Mouse (Mus musculus) liver, embryonic 14.5 days (tissue): ENCODE data around the gene Col23a1. TPM values are rescaled to one million over a fixed set of nuclear protein-coding genes. Genes with fewer than 3 reads are reported as not detected.

Experiments
- ATAC-seq: fragments of 200-750 bp; cut with Nextera tagmentation; 2 replicates; pipeline ENCODE4 v1.8.0; 2017; ENCODE audit warnings: moderate number of reproducible peaks, mild to moderate bottlenecking, moderate library complexity; ENCODE audit not compliant: insufficient read depth
- DNase-seq, 3 experiments: peaks; one replicate each; pipeline ENCODE4 v3.0.0-alpha.2; 2012 to 2013; ENCODE audit warnings: low read depth in 3 of 3, low spot score in 3 of 3
- H3K27ac ChIP-seq: fragments of 300-500 bp; sonication (generic); 2 replicates; pipeline ENCODE4 v1.5.1; 2014; ENCODE audit warnings: moderate library complexity, mild to moderate bottlenecking, control low read depth, inconsistent platforms
- H3K27me3 ChIP-seq: fragments of 300-500 bp; sonication (generic); 2 replicates; pipeline ENCODE4 v1.6.1; 2014; ENCODE audit warnings: mild to moderate bottlenecking, low read length, moderate library complexity; ENCODE audit not compliant: control insufficient read depth, insufficient read depth
- H3K36me3 ChIP-seq: fragments of 300-500 bp; sonication (generic); replicated peaks from 2 replicates; pipeline ENCODE4 v1.6.1; 2014; ENCODE audit warnings: low read depth; ENCODE audit not compliant: control insufficient read depth, insufficient read depth
- H3K4me1 ChIP-seq, 2 experiments: fragments of 200-500 bp in 1 of 2; fragments of 300-500 bp in 1 of 2; sonication (generic) in 1 of 2; replicated peaks; 2 replicates each; pipeline ENCODE4 v1.6.1; 2012 to 2014; ENCODE audit warnings: antibody characterized with exemption in 1 of 2, inconsistent platforms in 1 of 2, low read length in 1 of 2; ENCODE audit not compliant: control insufficient read depth in 2 of 2, insufficient read depth in 2 of 2
- H3K4me2 ChIP-seq: fragments of 300-500 bp; sonication (generic); 2 replicates; pipeline ENCODE4 v1.6.1; 2014; ENCODE audit warnings: low read depth, mild to moderate bottlenecking, control low read depth, moderate library complexity
- H3K4me3 ChIP-seq, 2 experiments: fragments of 200-500 bp in 1 of 2; fragments of 300-500 bp in 1 of 2; sonication (generic) in 1 of 2; 2 replicates each; pipeline ENCODE4 v1.5.1; 2012 to 2014; ENCODE audit warnings: low read depth in 2 of 2, low read length in 2 of 2, mild to moderate bottlenecking in 2 of 2, control low read depth in 1 of 2, inconsistent platforms in 1 of 2, moderate library complexity in 1 of 2; ENCODE audit not compliant: insufficient read depth in 1 of 2
- H3K9ac ChIP-seq: fragments of 300-500 bp; sonication (generic); replicated peaks from 2 replicates; pipeline ENCODE4 v1.6.1; 2014; ENCODE audit warnings: mild to moderate bottlenecking, control low read depth, moderate library complexity
- H3K9me3 ChIP-seq: fragments of 300-500 bp; sonication (generic); 2 replicates; pipeline ENCODE4 v1.6.1; 2016; ENCODE audit warnings: low read length, mixed read lengths; ENCODE audit not compliant: control insufficient read depth
- CTCF ChIP-seq: IDR thresholded peaks from 2 replicates; pipeline ENCODE4 v1.5.1; 2016; ENCODE audit warnings: antibody characterized with exemption, low read depth, control low read depth
- EP300 ChIP-seq: IDR thresholded peaks from 2 replicates; pipeline ENCODE4 v1.6.1; 2016; ENCODE audit warnings: antibody characterized with exemption, low read depth
- WGBS: fragments of 180-500 bp; shearing (Covaris S2); extraction: QIAGEN DNeasy Blood & Tissue Kit; methylation state at CpG from one replicate; pipeline ENCODE4 v1.1.7; 2014; ENCODE audit not compliant: insufficient replicate concordance; 5-methylcytosine and 5-hydroxymethylcytosine counted together
- polyA plus RNA-seq, 2 experiments: library from polyadenylated mRNA; depleted of rRNA in 1 of 2; stranded (reverse) in 1 of 2; unstranded in 1 of 2; fragments of >200 nt; fragmentation: Nextera tagmentation in 1 of 2; extraction: Ambion mirVana in 1 of 2; gene quantifications; 2 replicates each; pipeline versions ENCODE4 v1.2.1 to v1.2.3; 2012 to 2014

Col23a1 gene
- polyA plus RNA-seq, 2 experiments: 0.11 to 0.19 TPM

DNA sequence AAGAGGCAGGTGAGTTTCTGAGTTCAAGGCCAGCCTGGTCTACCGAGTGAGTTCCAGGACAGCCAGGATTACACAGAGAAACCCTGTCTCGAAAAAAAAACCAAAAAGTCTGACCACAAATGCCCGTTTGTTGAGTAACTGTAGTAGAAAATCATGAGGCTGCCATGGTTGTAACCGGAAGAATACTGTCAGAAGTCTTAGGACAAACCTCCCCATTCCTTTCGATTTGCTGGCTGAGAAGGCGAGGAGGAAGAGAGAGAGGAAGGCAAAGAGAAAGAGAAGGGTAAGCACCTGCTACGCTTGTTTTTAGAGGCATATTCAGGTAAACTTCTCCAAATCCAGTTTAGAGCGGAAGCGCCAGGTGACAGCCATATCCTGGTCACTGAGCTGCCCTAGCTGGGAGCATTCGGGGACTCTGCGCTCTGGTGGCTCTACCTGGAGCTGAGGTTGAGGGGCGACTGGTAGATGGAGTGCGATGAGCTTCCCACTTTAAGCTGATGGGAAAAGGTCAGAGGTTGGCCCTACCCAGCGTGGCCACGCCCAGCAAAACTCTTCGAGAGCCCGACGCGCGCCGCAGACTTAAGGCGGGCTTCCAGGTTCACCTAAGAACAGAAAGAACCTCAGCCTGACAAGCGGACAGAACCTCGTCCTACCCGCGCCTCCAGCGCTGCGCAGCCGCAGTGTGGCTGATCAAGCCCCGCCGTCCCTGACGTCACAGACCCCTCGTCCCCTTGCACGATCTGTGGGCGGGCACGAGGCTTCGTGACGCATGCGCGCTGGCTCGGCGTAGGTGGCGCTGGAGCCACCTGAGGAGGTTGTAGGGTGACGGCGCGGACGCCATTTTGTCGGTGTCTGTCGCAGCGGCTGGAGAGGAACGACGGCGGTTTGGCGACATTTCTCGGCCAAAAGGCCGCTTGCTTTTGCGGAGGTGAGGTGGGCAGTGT is 27.1 kb upstream of the Col23a1 start, which contains the start of gene BC049762:
Gene BC049762, minus strand, starts transcription at position 705 of the 944 bp plus-strand sequence.
- peak within 1 kb of the TSS; percentile 95 for H3K27ac ChIP-seq
- peak within 1 kb of the TSS; percentile 76 to 80 for H3K4me3 ChIP-seq
- DNase-seq (peak; percentile 96 to 98 (median 97)), ATAC-seq (peak; percentile 97)
- peak within 1 kb of the TSS; percentile 99 for H3K4me2 ChIP-seq
- H3K9me3 ChIP-seq: no peaks in the 10 kb centered on the region
- TF ChIP-seq EP300: no peak
- TF ChIP-seq CTCF: peak; percentile 69
- peaks cover 14% of the 10 kb centered on the region for H3K36me3 ChIP-seq
- H3K27me3 ChIP-seq: no peaks in the 10 kb centered on the region; the same call in 1 of the 2 replicates
- peak within 1 kb of the TSS; percentile 92 for H3K9ac ChIP-seq
- WGBS: 5% methylated on average over 57 of the region's 57 CpGs
- H3K4me1 ChIP-seq: peaks cover 17 to 24% of the 10 kb centered on the region in 2 experiments

DNA sequence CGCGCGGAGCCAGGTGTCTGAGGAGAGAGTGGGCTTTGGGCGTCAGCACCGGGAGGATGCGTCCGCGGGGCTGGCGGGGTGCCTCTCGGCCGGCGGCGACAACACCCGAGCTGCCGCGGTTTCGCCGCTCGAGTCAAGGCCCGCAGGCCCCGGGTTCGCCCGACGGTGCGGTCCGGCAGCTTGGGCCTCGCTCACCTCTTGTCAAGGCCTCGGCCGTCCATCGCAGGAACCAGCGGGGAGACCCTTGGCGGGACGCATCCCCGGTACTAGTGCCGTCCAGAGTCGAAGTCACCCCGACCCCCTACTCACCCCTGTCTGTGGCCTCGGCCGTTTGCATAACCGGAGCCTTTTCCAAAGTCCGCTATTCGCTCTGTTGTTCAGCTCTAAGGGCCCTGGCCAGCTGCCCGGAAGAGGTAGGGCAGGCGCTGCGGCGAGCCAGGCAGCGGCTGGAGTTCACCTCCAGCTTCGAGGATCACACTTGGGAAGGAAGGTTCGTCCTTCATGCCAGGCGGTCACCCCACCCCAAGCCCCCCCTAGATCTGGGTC is 26.4 kb upstream of the Col23a1 start:
- H3K27ac ChIP-seq: peak overlapping the region; percentile 63
- H3K27me3 ChIP-seq: no peaks in the 10 kb centered on the region; the same call in 1 of the 2 replicates
- under 1% methylated on average over 43 of the region's 50 CpGs for WGBS
- H3K36me3 ChIP-seq: peaks cover 17% of the 10 kb centered on the region
- H3K4me2 ChIP-seq: peak overlapping the region; percentile 99
- peak in 1 of 3 experiments; percentile 30 for DNase-seq
- peak overlapping the region; percentile 76 to 80 for H3K4me3 ChIP-seq
- no peak for TF ChIP-seq CTCF
- TF ChIP-seq EP300: no peak
- peaks cover 17 to 24% of the 10 kb centered on the region in 2 experiments for H3K4me1 ChIP-seq
- H3K9me3 ChIP-seq: no peaks in the 10 kb centered on the region
- H3K9ac ChIP-seq: peak overlapping the region; percentile 92
- ATAC-seq: peak; percentile 60

DNA sequence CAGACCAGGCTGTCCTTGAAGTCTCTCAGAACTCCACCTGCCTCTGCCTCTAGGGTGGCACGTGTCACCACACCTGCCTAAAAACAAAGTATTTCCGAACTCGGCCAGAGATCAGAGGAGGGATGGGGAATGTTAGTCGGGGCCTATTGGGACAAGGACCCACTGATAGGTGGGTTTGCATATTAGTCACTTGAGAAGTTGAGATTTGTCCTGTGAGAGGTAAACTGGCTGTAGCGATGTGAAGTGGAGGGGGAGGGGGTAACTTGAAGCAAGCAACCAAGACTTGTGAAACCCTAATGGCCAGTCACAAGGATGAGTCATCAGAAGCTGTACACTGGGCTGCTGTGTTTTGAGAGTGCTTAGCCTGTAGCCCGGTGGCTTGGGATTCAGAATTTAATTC is 25.4 kb upstream of the Col23a1 start:
- TF ChIP-seq CTCF (peak; percentile 9; the same call in 1 of the 2 replicates), EP300 (no peak)
- DNase-seq (peak; percentile 51 to 62 (median 52)), ATAC-seq (no peak)
- peaks cover 17 to 24% of the 10 kb centered on the region in 2 experiments for H3K4me1 ChIP-seq
- no peaks in the 10 kb centered on the region for H3K9me3 ChIP-seq
- H3K4me3 ChIP-seq: peak overlapping the region; percentile 76 to 80
- 3% methylated on average over 6 of the region's 6 CpGs for WGBS
- peak overlapping the region; percentile 92 for H3K9ac ChIP-seq
- no peaks in the 10 kb centered on the region; the same call in 1 of the 2 replicates for H3K27me3 ChIP-seq
- H3K27ac ChIP-seq: peak overlapping the region; percentile 65
- peak overlapping the region; percentile 99 for H3K4me2 ChIP-seq
- H3K36me3 ChIP-seq: peaks cover 23% of the 10 kb centered on the region

DNA sequence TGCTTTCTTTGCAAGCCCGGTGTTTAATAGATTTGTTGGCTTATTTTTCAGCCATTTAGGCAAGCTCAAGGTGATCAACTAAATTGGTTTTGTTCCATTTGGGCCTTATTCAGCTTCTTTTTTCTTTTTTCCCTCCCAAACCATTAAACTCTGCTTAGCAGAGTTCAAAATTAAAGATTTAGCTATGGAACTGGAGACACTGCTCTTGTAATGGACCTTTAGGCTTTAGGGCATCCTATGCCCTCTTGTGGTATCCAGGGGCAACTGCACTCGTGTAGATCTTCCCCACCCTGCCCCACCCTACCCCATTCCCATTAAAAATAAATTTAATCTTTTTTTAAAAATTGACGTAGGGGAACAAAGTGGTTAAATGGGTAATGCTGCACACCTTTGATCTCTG is 24.4 kb upstream of the Col23a1 start:
- Histone ChIP-seq H3K9ac (peak overlapping the region; percentile 92), H3K4me3 (peak overlapping the region; percentile 76 to 80; a peak in 2 of 4 replicates), H3K36me3 (peaks cover 32% of the 10 kb centered on the region), H3K27me3 (no peaks in the 10 kb centered on the region; the same call in 1 of the 2 replicates), H3K4me1 (peaks cover 17 to 24% of the 10 kb centered on the region in 2 experiments), H3K9me3 (no peaks in the 10 kb centered on the region), H3K4me2 (peak overlapping the region; percentile 99), H3K27ac (peak overlapping the region; percentile 65; the same call in 1 of the 2 replicates)
- 48% methylated on average over 3 of the region's 3 CpGs for WGBS
- ATAC-seq (no peak), DNase-seq (peak in 1 of 3 experiments; percentile 39)
- TF ChIP-seq EP300: no peak
- TF ChIP-seq CTCF: peak; percentile 73

DNA sequence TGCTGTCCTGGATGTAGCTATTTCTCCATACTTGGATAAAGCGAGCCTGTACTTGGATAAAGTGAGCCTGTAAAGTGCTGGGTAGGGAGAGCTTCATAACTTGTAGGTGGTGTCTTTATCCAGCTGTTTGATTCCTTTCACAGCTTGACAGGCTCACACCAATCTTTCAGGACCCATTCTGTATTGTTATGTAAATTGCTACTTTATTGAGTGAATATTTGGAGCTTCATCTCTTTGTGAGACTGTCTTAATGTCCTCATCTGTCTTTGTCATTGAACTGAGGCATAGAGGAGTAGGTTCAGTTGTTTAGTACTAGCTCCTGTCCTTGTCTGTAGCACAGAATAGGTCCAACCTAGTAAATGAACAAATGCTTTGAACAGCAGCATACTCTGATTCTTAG is 15.3 kb upstream of the Col23a1 start:
- ATAC-seq (no peak), DNase-seq (no peak)
- H3K27me3 ChIP-seq: no peaks in the 10 kb centered on the region
- H3K9ac ChIP-seq: no peak overlapping the region
- H3K9me3 ChIP-seq: no peaks in the 10 kb centered on the region
- no peak overlapping the region for H3K4me3 ChIP-seq
- H3K4me2 ChIP-seq: no peak overlapping the region
- WGBS: 77% methylated on average over 1 of the region's 1 CpGs
- H3K36me3 ChIP-seq: peaks cover 86% of the 10 kb centered on the region
- TF ChIP-seq EP300: no peak
- TF ChIP-seq CTCF: no peak
- no peak overlapping the region for H3K27ac ChIP-seq
- no peaks in the 10 kb centered on the region for H3K4me1 ChIP-seq
